Mouse (Mus musculus): ENCODE data around the gene Psmd4.

DNA sequence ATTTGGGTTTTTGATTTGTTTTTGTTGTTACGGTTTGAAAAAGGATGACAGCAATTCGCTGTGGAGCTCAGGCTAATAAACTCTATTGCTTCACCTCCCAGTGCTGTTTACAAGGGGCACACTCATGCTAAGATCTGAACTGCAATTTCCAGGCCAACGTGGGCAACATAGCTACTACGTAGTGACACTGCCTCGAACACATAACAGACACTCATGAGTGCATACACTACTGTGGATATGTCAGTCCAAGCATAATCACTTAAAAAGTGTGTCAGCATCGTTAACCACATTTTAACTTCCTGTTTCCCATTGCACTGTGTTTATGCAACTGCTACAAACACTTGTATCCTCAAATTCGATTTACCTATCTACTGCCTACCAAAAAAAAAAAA, 420 bp upstream of the Psmd4 start:
- TF ChIP-seq CTCF (IDR thresholded peaks at IDR 0.05; ENCODE audit: low read depth) (no peak), EP300 (IDR thresholded peaks at IDR 0.05; ENCODE audit: low read depth) (no peak)

All from liver, embryonic 14.5 days (tissue).